Mouse (Mus musculus) WW6 (cell line): ENCODE data around the gene Gnaq.

Source experiments
- DNase-seq: peaks from one replicate; pipeline ENCODE4 v3.0.0-alpha.2; 2013; ENCODE audit warnings: low read depth, low spot score

The Gnaq gene

DNA sequence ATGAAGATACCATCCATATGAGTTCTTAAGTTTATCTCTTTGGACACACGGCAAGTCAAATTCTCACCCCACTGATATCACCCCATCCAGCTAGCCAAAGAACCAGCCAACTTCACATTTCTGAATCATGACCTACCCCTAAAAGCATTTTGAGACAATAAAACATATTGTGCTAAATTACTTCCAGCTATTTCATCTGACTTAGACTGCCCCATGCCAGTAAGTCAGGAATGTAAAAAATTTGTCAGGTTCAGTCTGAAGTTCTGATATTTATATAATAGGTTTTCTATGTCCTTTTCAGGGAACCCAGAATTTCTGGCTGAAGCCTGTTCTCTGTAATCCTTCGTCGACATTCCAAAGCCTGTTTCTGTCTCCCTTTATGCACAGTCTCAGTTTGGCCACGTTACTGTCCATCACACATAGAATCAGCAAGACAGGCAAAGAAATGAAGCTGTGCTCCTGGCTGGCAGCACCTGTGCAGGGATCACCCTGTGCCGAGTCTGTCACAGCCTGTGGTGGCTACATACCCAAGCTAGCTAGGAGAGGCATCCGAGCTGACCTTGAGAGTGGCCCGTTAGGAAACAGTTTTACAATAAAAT lies 233.9 kb downstream of the Gnaq start:
- DNase-seq: no peak

GRCm38 (mm10) chr19:16367218-16367617 lies 234.6 kb downstream of the Gnaq start:
- DNase-seq: no peak

DNA sequence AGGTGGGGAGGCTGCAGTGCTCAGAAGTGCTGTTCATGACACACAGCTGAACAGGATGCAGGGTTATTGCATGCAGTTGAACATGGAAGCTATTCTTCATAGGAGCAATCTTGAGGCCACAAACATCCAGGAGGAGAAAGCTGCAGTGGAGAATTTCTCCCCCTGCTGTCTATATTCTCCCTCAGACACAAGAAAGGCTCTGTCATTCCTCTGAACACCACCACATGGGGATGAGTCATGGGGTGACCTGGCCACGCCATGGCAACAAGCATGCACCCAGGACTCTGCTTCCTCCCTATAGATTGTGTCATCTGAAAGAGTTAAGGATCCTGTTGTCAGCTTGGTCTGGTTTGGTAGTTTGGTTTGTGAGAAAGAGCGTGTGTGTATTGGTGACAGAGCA lies 239.0 kb downstream of the Gnaq start:
- no peak for DNase-seq

DNA sequence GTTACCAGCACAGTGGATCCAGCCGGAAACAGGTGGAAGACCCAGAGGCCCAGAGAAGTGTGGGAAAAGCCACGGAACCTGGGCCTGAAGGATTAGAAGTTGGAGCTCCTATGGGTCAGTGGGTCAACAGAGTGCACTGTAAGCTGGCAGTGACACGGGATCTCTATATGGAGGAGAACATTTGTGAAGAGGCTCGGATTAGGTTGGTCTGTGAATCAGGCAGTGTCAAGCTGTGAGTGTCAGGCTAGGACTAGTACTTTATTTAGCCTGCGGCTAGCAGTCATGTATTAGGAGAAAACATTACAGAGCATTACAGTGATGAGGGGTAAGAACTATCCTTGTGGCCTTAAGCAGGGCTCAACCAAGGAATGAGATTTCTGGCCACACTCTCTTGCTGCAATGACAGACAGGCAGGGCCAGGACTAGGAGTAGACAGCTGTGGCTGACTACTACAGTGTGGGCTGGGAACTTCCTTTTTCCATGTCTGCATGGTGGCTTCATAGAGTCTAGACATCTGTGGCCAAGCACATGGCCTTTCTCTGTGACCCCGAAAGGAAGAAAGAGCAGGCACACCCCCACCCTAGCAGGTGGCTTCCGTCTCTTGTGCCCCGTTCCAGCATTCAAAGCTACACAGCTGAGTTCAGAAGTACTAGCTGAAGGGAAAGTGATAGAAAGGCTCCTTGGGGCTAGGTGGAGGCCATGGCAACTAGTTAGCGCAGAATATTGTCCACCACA lies 240.3 kb downstream of the Gnaq start:
- DNase-seq: no peak

GRCm38 (mm10) chr19:16375881-16376280 lies 243.2 kb downstream of the Gnaq start:
- DNase-seq: no peak

- no peak for DNase-seq
These were observed 245.9 kb downstream of the Gnaq start for GRCm38 (mm10) chr19:16378565-16378964.

DNA sequence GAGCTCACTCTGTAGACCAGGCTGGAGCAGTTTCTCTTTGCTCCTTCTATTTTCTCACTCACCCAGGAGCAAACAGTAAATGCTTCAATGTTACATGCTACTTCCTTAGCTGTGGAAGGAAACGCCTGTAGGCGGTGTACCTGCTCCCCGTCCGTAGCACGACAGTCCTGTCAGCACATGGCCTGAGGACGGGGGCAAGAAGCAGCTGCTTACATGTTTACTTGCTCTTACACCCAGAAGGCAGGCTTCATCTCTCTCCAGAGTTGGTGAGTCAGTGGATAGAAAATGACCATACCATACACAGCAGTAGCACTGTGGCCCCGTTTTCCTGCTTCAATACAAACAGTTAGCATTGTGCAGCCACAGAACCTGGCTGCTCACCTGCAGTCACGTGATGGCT lies 247.1 kb downstream of the Gnaq start:
- no peak for DNase-seq

GRCm38 (mm10) chr19:16382392-16382791 lies 249.8 kb downstream of the Gnaq start:
- DNase-seq: no peak

DNA sequence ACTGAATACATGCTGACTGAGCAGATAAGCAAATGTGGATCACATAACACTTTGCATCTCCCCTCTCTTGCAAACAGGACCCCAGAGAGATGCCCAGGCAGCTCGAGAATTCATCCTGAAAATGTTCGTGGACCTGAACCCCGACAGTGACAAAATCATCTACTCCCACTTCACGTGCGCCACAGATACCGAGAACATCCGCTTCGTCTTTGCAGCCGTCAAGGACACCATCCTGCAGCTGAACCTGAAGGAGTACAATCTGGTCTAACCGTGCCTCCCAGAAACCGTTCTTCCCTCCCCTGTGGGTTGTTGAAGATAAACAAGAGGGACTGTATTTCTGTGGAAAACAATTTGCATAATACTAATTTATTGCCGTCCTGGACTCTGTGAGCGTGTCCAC lies 250.5 kb downstream of the Gnaq start:
- no peak for DNase-seq

GRCm38 (mm10) chr19:16384094-16384493 lies 251.5 kb downstream of the Gnaq start:
- no peak for DNase-seq

GRCm38 (mm10) chr19:16384957-16385356 lies 252.3 kb downstream of the Gnaq start:
- DNase-seq: no peak

DNA sequence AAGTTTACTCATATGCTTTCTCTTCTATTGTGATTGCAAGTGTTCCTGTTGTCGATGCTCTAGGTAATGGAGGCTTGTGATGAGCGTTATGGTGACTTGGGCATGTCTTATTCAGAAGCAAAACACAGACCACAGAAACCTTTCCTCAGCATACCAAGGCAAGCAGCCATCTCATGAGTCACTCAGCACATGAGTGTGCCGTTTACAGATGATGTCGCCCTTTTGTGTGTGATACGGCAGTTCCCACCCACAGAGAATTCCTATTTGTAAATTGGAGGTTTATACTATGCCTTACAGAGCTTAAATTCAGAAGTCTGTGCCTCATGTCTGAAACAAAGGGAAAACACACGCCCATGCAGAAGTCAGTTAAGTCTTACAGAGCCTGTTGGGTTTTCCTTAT lies 253.9 kb downstream of the Gnaq start:
- no peak for DNase-seq

GRCm38 (mm10) chr19:16390192-16390795 lies 257.7 kb downstream of the Gnaq start:
- no peak for DNase-seq

DNA sequence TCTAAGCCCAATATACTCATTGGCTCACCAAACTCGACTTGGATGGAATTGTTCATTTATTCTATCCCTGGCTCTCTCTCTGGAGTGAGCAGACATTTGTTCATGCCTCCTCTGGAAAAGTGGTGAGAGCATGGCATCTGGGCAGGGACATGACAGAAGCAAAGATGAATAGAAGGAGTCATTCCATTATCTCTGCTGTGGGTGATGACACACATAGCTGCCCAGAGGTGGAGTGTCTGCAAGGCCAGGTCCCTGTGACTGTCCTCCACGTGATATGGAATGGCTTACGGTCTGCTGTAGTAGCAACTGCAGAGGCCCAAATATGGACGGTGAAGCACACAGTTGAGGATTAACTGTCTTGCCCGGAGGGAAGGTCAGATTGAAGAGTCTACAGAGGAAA lies 261.8 kb downstream of the Gnaq start:
- DNase-seq: no peak

GRCm38 (mm10) chr19:16403101-16403500 lies 270.5 kb downstream of the Gnaq start:
- DNase-seq: no peak

DNA sequence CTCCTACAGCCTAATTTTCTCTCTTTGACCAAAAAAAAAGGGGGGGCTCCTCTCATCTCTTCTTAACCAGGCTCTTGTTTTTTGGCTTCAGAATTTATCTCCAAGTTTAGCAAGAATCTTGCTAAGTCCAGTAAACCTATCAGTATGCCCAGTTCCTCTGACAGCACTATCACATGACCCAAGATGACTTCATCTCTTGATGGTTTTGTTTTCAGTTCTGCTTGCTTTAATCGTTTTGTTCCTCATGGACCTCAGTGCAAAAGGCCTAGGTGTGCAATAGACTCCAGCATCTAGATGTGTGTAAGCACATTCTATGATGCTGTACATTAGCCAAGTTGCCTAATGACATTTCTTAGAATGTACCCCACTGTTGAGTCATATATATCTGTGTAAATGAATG lies 275.1 kb downstream of the Gnaq start:
- DNase-seq: no peak

DNA sequence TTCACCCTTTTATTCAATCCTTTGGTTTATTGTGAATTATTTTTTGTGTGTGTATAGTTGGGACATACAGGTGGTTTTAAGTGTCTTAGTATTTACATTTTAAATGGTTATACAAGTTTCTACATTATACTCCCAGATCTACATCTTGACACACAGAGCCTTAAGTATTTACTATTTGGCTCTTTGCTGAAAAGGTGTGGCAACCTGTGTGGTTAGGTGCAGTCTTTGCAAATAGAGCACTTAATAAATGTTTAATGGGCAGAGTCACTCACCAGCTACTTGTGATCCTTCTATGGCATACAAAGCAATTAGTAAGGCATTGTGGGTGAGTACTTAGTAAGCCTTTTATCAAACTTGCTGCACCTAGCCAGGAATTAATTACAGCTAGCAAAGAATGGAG lies 278.7 kb downstream of the Gnaq start:
- no peak for DNase-seq

GRCm38 (mm10) chr19:16418086-16418663 lies 285.5 kb downstream of the Gnaq start:
- DNase-seq: no peak

DNA sequence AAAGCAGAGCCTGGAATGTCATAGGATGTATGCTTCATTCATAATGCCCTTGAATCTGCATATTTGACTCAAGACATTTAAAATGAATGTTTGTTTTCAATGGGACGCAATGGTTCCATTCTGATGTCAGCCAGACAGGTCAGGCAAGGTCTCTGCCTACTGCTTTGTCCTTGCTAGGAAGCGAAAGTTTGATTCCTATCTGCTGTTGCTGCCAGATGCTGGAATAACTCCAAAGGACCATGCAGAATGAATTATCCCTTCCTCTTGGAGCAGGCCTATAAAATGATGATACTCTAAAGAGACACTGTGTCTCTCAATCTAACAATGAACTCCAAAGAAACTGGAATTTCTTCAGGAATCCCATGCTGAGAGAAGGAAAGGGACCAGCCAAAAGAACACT lies 293.0 kb downstream of the Gnaq start:
- no peak for DNase-seq

GRCm38 (mm10) chr19:16431368-16431767 lies 298.7 kb downstream of the Gnaq start:
- DNase-seq: no peak

- no peak for DNase-seq
These were observed 302.2 kb downstream of the Gnaq start for GRCm38 (mm10) chr19:16434879-16435278.

DNA sequence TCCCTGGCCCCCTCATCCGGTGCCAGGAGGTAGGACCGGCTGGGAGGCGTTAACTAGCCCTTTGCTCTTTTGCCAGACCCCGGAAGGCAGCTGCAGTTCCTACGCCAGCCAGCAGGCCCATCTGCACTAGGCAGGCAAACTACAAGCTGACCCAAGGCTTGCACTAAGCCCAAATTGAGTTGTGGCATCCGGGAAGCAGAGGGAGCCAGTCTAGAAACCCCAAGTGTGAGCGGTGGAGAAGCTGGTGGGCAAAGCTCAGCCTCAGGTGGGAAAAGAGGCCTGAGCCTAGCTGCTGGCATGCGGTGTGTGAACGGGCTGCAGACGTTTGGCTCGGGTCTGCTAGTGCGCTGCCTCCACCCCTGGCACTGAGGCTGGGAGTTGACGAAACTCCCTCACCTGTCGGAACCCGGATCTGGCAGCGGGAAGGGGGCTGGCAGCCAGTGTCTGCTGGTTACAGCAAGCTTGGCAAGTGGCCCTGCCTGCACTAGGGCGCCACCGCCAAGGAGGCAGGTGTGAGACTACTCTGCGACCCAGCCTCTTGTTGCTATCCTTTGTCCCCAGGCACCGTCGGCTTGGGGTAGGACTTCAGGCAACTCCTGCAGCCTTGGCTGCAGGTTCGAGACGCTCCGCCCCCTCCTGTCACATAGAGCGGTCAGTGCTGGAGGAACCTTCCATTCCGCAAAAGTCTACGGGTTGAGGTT lies 303.1 kb downstream of the Gnaq start, which contains the start of gene Gna14:
TSS of gene Gna14 (plus strand) at position 232 of the 701 bp plus-strand sequence.
- peak; percentile 64 for DNase-seq
